Mouse (Mus musculus) natural killer cell, adult 2 months (primary cell): Measurements from ENCODE around the gene Unc5a.

ENCODE experiments used
- DNase-seq, 2 experiments: peaks; one replicate each; pipeline ENCODE4 v3.0.0; 2022; ENCODE audit warnings: low spot score in 2 of 2

Unc5a gene

GRCm38 (mm10) chr13:54955695-54956471, 6.7 kb downstream of the Unc5a start:
- no peak for DNase-seq

GRCm38 (mm10) chr13:54957281-54957680, 8.1 kb downstream of the Unc5a start:
- DNase-seq, result no peak

GRCm38 (mm10) chr13:54959059-54959701, 10.0 kb downstream of the Unc5a start:
- DNase-seq, result no peak

GRCm38 (mm10) chr13:54959842-54960241, 10.6 kb downstream of the Unc5a start:
- no peak for DNase-seq

GRCm38 (mm10) chr13:54960491-54960890, 11.3 kb downstream of the Unc5a start:
- no peak for DNase-seq

- DNase-seq, result no peak
These were observed 16.0 kb downstream of the Unc5a start for GRCm38 (mm10) chr13:54965256-54965655.

- no peak for DNase-seq
These were observed 18.3 kb downstream of the Unc5a start for GRCm38 (mm10) chr13:54967501-54967900.

GRCm38 (mm10) chr13:54968636-54969035, 19.4 kb downstream of the Unc5a start:
- DNase-seq, result no peak

GRCm38 (mm10) chr13:54969513-54969912, 20.3 kb downstream of the Unc5a start:
- DNase-seq, result no peak

- no peak for DNase-seq
These were observed 21.5 kb downstream of the Unc5a start for GRCm38 (mm10) chr13:54970521-54971247.

GRCm38 (mm10) chr13:54975546-54975945, 26.3 kb downstream of the Unc5a start:
- no peak for DNase-seq

- DNase-seq, result no peak
These were observed 29.6 kb downstream of the Unc5a start for GRCm38 (mm10) chr13:54978804-54979203.

GRCm38 (mm10) chr13:54980957-54981356, 31.7 kb downstream of the Unc5a start:
- DNase-seq, result no peak

GRCm38 (mm10) chr13:54983001-54983400, 33.8 kb downstream of the Unc5a start:
- DNase-seq, result no peak

- no peak for DNase-seq
These were observed 34.4 kb downstream of the Unc5a start for GRCm38 (mm10) chr13:54983614-54984013.

GRCm38 (mm10) chr13:54987405-54987804, 38.2 kb downstream of the Unc5a start:
- no peak for DNase-seq

GRCm38 (mm10) chr13:54988181-54988760, 39.1 kb downstream of the Unc5a start:
- DNase-seq, result no peak

GRCm38 (mm10) chr13:54992215-54992614, 43.0 kb downstream of the Unc5a start:
- DNase-seq, result no peak

- no peak for DNase-seq
These were observed 45.4 kb downstream of the Unc5a start for GRCm38 (mm10) chr13:54994576-54994975.

GRCm38 (mm10) chr13:54995161-54995560, 46.0 kb downstream of the Unc5a start:
- no peak for DNase-seq

- DNase-seq, result no peak
These were observed 48.4 kb downstream of the Unc5a start for GRCm38 (mm10) chr13:54997568-54997967.

- DNase-seq, result no peak
These were observed 51.2 kb downstream of the Unc5a start for GRCm38 (mm10) chr13:55000433-55000832.
